Mouse (Mus musculus): Measurements from ENCODE around the gene Atp1b4. TPM values are rescaled to one million over a fixed set of nuclear protein-coding genes. Genes with fewer than 3 reads are reported as not detected.
"Not testable (repeated sequence)": the region's sequence is repeated elsewhere in the genome, so short reads cannot be mapped to it uniquely, and the experiment has no call there.

The Atp1b4 gene
- total RNA-seq (2021) = not detected
- long read RNA-seq = 0 reads

- DNase-seq (ENCODE audit: low spot score in 2 of 2) = no peak
Measured at GRCm38 (mm10) chrX:38315884-38316283, at the start of gene Atp1b4. Atp1b4 (plus strand) TSS chrX:38316184.

- no peak for DNase-seq (ENCODE audit: low spot score in 2 of 2)
Measured at GRCm38 (mm10) chrX:38308597-38308996, 7.4 kb upstream of the Atp1b4 start.

GRCm38 (mm10) chrX:38311054-38311453 is 4.9 kb upstream of the Atp1b4 start:
- no peak for DNase-seq (ENCODE audit: low spot score in 2 of 2)

- no peak for DNase-seq (ENCODE audit: low spot score in 2 of 2)
Measured at GRCm38 (mm10) chrX:38312910-38313625, 2.9 kb upstream of the Atp1b4 start.

GRCm38 (mm10) chrX:38313626-38314210 is 2.3 kb upstream of the Atp1b4 start:
- no peak for DNase-seq (ENCODE audit: low spot score in 2 of 2)

GRCm38 (mm10) chrX:38330695-38331406 is 14.9 kb downstream of the Atp1b4 start:
- DNase-seq (ENCODE audit: low spot score in 2 of 2) = no peak

- peak; percentile 5 to 36 for DNase-seq (ENCODE audit: low spot score in 2 of 2)
Measured at GRCm38 (mm10) chrX:38334329-38335279, 18.6 kb downstream of the Atp1b4 start.

GRCm38 (mm10) chrX:38362016-38362415 is 46.0 kb downstream of the Atp1b4 start:
- no peak for DNase-seq (ENCODE audit: low spot score in 2 of 2)

GRCm38 (mm10) chrX:38364621-38365020 is 48.6 kb downstream of the Atp1b4 start:
- DNase-seq (ENCODE audit: low spot score in 2 of 2) = not testable (repeated sequence)

- not testable (repeated sequence) for DNase-seq (ENCODE audit: low spot score in 2 of 2)
Measured at GRCm38 (mm10) chrX:38373169-38373568, 57.2 kb downstream of the Atp1b4 start.

Other genes starting within 250 kb of the Atp1b4 start
- not detected for gene Rhox10, start 249.7 kb upstream of the Atp1b4 start, total RNA-seq (2021)
- not detected for gene Rhox11, start 231.0 kb upstream of the Atp1b4 start, total RNA-seq (2021)
- not detected for gene Rhox12, start 205.3 kb upstream of the Atp1b4 start, total RNA-seq (2021)
- gene Rhox13, start 195.0 kb upstream of the Atp1b4 start, total RNA-seq (2021) = not detected
- gene Zbtb33, start 126.4 kb upstream of the Atp1b4 start, total RNA-seq (2021) = 10 to 100 TPM; 22.4 to 23.5 TPM
- 10 to 100 TPM; 12.8 to 19.6 TPM for gene Tmem255a, start 63.7 kb upstream of the Atp1b4 start, total RNA-seq (2021)
- gene Lamp2, start 140.3 kb downstream of the Atp1b4 start, total RNA-seq (2021) = 10 to 100 TPM; 61.2 to 62.9 TPM

Data from layer of hippocampus, postnatal 10 days (tissue).